Mouse (Mus musculus): ENCODE results near the gene Atf7. TPM values are rescaled to one million over a fixed set of nuclear protein-coding genes. Genes with fewer than 3 reads are reported as not detected.

Atf7 gene
- total and polyA plus RNA-seq, 3 experiments: 6.7 to 31.9 (median 8.6) TPM

DNA sequence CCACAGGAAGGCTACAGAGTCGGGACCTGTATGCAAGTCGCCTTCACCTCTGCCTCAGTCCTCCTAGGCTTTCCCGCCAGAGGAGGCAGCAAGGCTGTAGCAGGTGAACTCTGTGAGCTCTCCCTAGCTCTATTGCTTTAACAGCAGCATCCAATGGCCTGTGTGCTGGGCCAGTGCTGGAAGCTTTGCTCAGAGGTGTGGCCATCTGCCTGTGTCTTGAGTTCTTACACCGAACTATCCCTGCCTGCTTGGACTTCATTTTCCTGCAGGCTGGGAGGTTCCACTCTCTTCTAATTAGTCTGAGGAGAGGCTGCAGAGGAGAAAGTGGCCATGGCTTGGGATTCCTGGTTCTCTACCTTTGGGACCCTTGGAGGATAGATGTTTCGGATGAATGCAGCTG is 113.3 kb downstream of the Atf7 start:
- in situ Hi-C loops (cut with MboI; ENCODE audit: low pct_ligation_motif_present, low pct_unique_long_range_greater_than_20kb, low sequenced_read_pairs): no loop called here
- H3K4me2 ChIP-seq (ENCODE audit: insufficient read depth, low read depth, poor library complexity, severe bottlenecking): no peak overlapping the region
- no peaks in the 10 kb centered on the region for H3K9me3 ChIP-seq (replicated peaks; ENCODE audit: low read length)
- no peak overlapping the region for H3K4me3 ChIP-seq (replicated peaks in 1 of 3; ENCODE audit: low read depth in 2 of 3, low read length in 2 of 3, poor library complexity in 1 of 3)
- no peak for TF ChIP-seq JUND (conservative IDR thresholded peaks at IDR 0.05; ENCODE audit: low read depth, low read length)
- no peak for TF ChIP-seq USF2 (conservative IDR thresholded peaks at IDR 0.05; ENCODE audit: low read depth, low read length)
- no peak for TF ChIP-seq KAT2A (IDR thresholded peaks at IDR 0.05; ENCODE audit: insufficient replicate concordance, low read length)
- no peak for TF ChIP-seq GABPA (IDR thresholded peaks at IDR 0.05; ENCODE audit: insufficient replicate concordance, low read depth, low read length)
- no peak for TF ChIP-seq MXI1 (IDR thresholded peaks at IDR 0.05; ENCODE audit: low read depth, low read length)
- no peak for TF ChIP-seq NRF1 (IDR thresholded peaks at IDR 0.05; ENCODE audit: low read depth, low read length)
- no peak for TF ChIP-seq POLR2A (IDR thresholded peaks at IDR 0.05; ENCODE audit: low read depth, low read length)
- H3K36me3 ChIP-seq (replicated peaks in 1 of 2; ENCODE audit: control insufficient read depth in 1 of 2, insufficient read depth in 1 of 2, low read length in 1 of 2): peaks cover 0 to 5% of the 10 kb centered on the region in 2 experiments
- no peak for DNase-seq (ENCODE audit: extremely low read depth)
- no peak overlapping the region for H3K27ac ChIP-seq (ENCODE audit: insufficient read depth, low read depth)
- H3K9ac ChIP-seq (ENCODE audit: insufficient read depth, low read depth): no peak overlapping the region
- peaks cover 24 to 55% of the 10 kb centered on the region in 2 experiments for H3K4me1 ChIP-seq (ENCODE audit: control insufficient read depth in 1 of 2, insufficient read depth in 2 of 2)
- no peaks in the 10 kb centered on the region for H3K79me2 ChIP-seq (replicated peaks; ENCODE audit: control insufficient read depth, extremely low read depth, insufficient read depth, poor library complexity, severe bottlenecking)
- dilution Hi-C loops (cut with MboI; ENCODE audit: extremely low pct_ligation_motif_present, extremely low pct_unique_long_range_greater_than_20kb, low sequenced_read_pairs): no loop called here
- H3K27me3 ChIP-seq (replicated peaks): peaks cover 3% of the 10 kb centered on the region

DNA sequence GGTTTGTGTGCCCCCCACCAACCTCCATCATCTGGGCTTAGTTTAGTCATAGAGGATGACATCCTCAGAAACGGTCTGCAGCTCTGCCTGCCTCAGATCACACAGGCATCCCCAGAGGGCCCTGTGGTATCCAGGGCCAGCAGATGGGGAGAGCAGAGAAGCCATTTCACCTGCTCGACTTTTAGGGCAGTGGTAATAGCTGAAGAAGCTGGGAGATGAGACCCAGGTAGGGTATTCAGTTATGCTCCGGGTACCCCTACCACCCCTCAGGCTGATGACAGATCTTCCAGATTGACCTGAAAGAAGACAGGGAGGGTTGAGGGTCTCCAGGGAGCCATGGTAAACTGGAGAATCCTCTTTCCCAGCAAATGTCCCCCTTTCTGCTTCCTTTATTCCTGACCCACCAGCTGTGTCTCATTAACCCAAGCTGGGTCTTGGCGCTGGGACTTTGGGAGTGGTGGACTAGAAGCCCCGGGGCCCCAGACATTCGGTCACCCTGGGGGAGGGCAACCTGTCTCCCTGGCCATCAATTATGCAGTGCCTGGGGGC is 113.9 kb downstream of the Atf7 start:
- H3K9ac ChIP-seq (ENCODE audit: insufficient read depth, low read depth): peak overlapping the region; percentile 0; the same call in 1 of the 2 replicates
- dilution Hi-C loops (cut with MboI; ENCODE audit: extremely low pct_ligation_motif_present, extremely low pct_unique_long_range_greater_than_20kb, low sequenced_read_pairs) (no loop called here), in situ Hi-C loops (cut with MboI; ENCODE audit: low pct_ligation_motif_present, low pct_unique_long_range_greater_than_20kb, low sequenced_read_pairs) (no loop called here)
- H3K9me3 ChIP-seq (replicated peaks; ENCODE audit: low read length): no peaks in the 10 kb centered on the region
- H3K36me3 ChIP-seq (replicated peaks in 1 of 2; ENCODE audit: control insufficient read depth in 1 of 2, insufficient read depth in 1 of 2, low read length in 1 of 2): peaks cover 0 to 8% of the 10 kb centered on the region in 2 experiments
- H3K79me2 ChIP-seq (replicated peaks; ENCODE audit: control insufficient read depth, extremely low read depth, insufficient read depth, poor library complexity, severe bottlenecking): no peaks in the 10 kb centered on the region
- peaks cover 24 to 55% of the 10 kb centered on the region in 2 experiments for H3K4me1 ChIP-seq (ENCODE audit: control insufficient read depth in 1 of 2, insufficient read depth in 2 of 2)
- no peak overlapping the region for H3K27ac ChIP-seq (ENCODE audit: insufficient read depth, low read depth)
- H3K27me3 ChIP-seq (replicated peaks): peaks cover 3% of the 10 kb centered on the region
- H3K4me2 ChIP-seq (ENCODE audit: insufficient read depth, low read depth, poor library complexity, severe bottlenecking): peak overlapping the region; percentile 94
- TF ChIP-seq ZMIZ1 (IDR thresholded peaks at IDR 0.05; ENCODE audit: low read depth, low read length) (peak; percentile 67; the same call in 1 of the 2 replicates), MAFK (IDR thresholded peaks at IDR 0.05; ENCODE audit: insufficient replicate concordance, low read length) (no peak), POLR2A (IDR thresholded peaks at IDR 0.05; ENCODE audit: low read depth, low read length) (0 out of 2 replicates have a peak, but pooled peaks have one; percentile 17)
- H3K4me3 ChIP-seq (replicated peaks in 1 of 3; ENCODE audit: low read depth in 2 of 3, low read length in 2 of 3, poor library complexity in 1 of 3): no peak overlapping the region
- DNase-seq (ENCODE audit: extremely low read depth): peak; percentile 64

DNA sequence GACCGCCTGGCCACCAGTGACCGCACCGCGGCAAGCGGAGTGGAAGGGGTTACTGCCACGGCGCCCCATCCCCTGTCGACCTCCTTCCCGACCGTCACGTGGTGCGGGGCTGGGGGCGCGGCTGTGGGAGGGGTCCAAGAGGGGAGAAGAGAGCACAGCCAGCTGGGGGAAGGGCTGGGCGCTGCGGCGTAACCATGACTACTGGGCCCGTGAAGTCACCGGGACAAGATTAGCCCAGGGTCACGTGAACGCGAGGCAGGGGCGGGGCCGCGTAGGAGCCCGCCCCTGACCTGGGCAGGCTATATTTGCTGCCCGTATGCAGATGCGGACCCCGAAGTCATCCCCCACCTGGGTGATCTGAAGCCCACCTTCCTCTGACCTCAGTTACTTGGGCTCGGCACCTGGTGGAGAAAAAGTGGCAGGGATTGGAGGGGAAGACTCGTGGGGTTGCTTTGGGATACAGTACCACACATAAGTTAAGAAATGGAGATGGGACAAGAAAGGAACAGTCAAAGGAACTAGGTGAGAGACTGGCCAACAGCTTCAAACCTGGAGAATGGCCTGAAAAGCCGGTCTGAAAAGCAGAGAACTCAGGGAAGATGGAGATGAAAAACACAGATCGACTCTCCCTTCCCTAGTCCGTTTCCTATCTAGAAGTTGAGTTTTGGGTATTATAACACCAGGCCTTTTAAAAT is 114.5 kb downstream of the Atf7 start:
- in situ Hi-C loops (cut with MboI; ENCODE audit: low pct_ligation_motif_present, low pct_unique_long_range_greater_than_20kb, low sequenced_read_pairs): no loop called here
- Histone ChIP-seq H3K9me3 (replicated peaks; ENCODE audit: low read length) (no peaks in the 10 kb centered on the region), H3K27ac (ENCODE audit: insufficient read depth, low read depth) (no peak overlapping the region)
- TF ChIP-seq USF1 (IDR thresholded peaks at IDR 0.05; ENCODE audit: low read depth, low read length) (peak; percentile 93), MAX (IDR thresholded peaks at IDR 0.05; ENCODE audit: low read length) (no peak; the same call in 1 of the 2 replicates), MEF2A (IDR thresholded peaks at IDR 0.05; ENCODE audit: borderline replicate concordance, low read depth, low read length) (peak; percentile 98), ZNF384 (IDR thresholded peaks at IDR 0.05; ENCODE audit: low read depth, low read length) (no peak), CHD1 (IDR thresholded peaks at IDR 0.05; ENCODE audit: low read depth, low read length) (no peak), MYC (IDR thresholded peaks at IDR 0.05; ENCODE audit: low read depth, low read length) (no peak), SIN3A (IDR thresholded peaks at IDR 0.05; ENCODE audit: low read length) (peak; percentile 67; the same call in 1 of the 2 replicates), USF2 (conservative IDR thresholded peaks at IDR 0.05; ENCODE audit: low read depth, low read length) (peak; percentile 84), MAZ (IDR thresholded peaks at IDR 0.05; ENCODE audit: low read depth, low read length) (no peak), TBP (conservative IDR thresholded peaks at IDR 0.05; ENCODE audit: low read depth, low read length) (peak; percentile 83), ELF1 (IDR thresholded peaks at IDR 0.05; ENCODE audit: low read depth, low read length) (peak; percentile 46; the same call in 1 of the 2 replicates), JUN (IDR thresholded peaks at IDR 0.05; ENCODE audit: insufficient read depth, low read depth, low read length) (peak; percentile 75), HCFC1 (IDR thresholded peaks at IDR 0.05; ENCODE audit: low read depth, low read length) (peak; percentile 43), ETS1 (conservative IDR thresholded peaks at IDR 0.05; ENCODE audit: low read depth, low read length) (0 out of 2 replicates have a peak, but pooled peaks have one; percentile 16), CTCF (conservative IDR thresholded peaks at IDR 0.05 in 1 of 2, IDR thresholded peaks at IDR 0.05 in 1 of 2; ENCODE audit: low read depth in 2 of 2, low read length in 2 of 2) (no peak), E2F4 (IDR thresholded peaks at IDR 0.05; ENCODE audit: insufficient replicate concordance, low read depth, low read length) (no peak)

More for the DNA sequence above, 114.5 kb downstream of the Atf7 start:
- DNase-seq (ENCODE audit: extremely low read depth): peak; percentile 78
- H3K36me3 ChIP-seq (replicated peaks in 1 of 2; ENCODE audit: control insufficient read depth in 1 of 2, insufficient read depth in 1 of 2, low read length in 1 of 2): peaks cover 0 to 12% of the 10 kb centered on the region in 2 experiments
- no peaks in the 10 kb centered on the region for H3K79me2 ChIP-seq (replicated peaks; ENCODE audit: control insufficient read depth, extremely low read depth, insufficient read depth, poor library complexity, severe bottlenecking)
- peak overlapping the region; percentile 94 for H3K4me2 ChIP-seq (ENCODE audit: insufficient read depth, low read depth, poor library complexity, severe bottlenecking)
- H3K4me1 ChIP-seq (ENCODE audit: control insufficient read depth in 1 of 2, insufficient read depth in 2 of 2): peaks cover 21 to 49% of the 10 kb centered on the region in 2 experiments
- peak overlapping the region; percentile 52 for H3K9ac ChIP-seq (ENCODE audit: insufficient read depth, low read depth)
- dilution Hi-C loops (cut with MboI; ENCODE audit: extremely low pct_ligation_motif_present, extremely low pct_unique_long_range_greater_than_20kb, low sequenced_read_pairs): no loop called here
- peak overlapping the region; percentile 39 to 74 (median 40) for H3K4me3 ChIP-seq (replicated peaks in 1 of 3; ENCODE audit: low read depth in 2 of 3, low read length in 2 of 3, poor library complexity in 1 of 3)
- H3K27me3 ChIP-seq (replicated peaks): no peaks in the 10 kb centered on the region

Measured in CH12.LX (cell line).